Mouse (Mus musculus): ENCODE measurements at regions not wholly inside any gene's neighbourhood (a gene's known extent, or its start where the extent isn't known, plus 50 kb on each side); places are given as distances from the start of the nearest gene placed in this dataset.

DNA sequence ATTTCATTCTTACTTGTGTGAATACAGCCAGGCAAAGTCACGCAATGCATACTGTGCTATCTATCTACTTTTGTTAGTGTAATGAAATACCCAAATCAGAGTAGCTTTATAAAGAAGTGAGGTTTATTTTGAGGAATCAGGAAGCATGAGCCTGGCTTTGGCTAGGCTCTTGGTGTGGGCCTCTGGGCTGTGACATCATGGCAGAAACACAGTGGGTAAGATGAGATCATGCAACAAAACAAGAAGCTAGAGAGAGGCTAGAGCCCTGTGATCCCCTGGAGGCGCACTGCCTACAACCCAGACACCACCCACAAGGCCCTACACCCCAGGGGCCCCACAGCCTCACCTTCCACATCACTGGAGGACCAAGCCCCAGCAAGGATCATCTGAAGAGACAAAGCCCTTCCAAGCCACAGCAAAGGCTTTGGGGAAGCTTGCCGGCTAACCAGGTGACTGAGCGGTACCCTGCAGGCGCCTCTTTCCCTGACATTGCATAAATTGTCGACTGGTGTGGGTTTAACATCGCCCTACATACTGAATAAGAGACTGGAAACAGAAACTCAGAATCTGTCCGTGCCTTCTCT is 143.8 kb upstream of the Frmd6 start:
- no peaks in the 10 kb centered on the region for H3K9me3 ChIP-seq (ENCODE audit: control insufficient read depth, low read length)
- peaks cover 17% of the 10 kb centered on the region for H3K4me1 ChIP-seq (ENCODE audit: control insufficient read depth, insufficient read depth, low read length)
- H3K36me3 ChIP-seq (ENCODE audit: control insufficient read depth, insufficient read depth, low read length) = no peaks in the 10 kb centered on the region
- H3K4me2 ChIP-seq (replicated peaks; ENCODE audit: low read depth, low read length, severe bottlenecking) = no peak overlapping the region
- no peak overlapping the region for H3K9ac ChIP-seq (ENCODE audit: low read depth, low read length, severe bottlenecking)
- no peak overlapping the region for H3K27ac ChIP-seq (replicated peaks; ENCODE audit: low read depth, low read length)
- WGBS = 63% methylated on average over 8 of the region's 8 CpGs
- H3K4me3 ChIP-seq (replicated peaks; ENCODE audit: low read length) = no peak overlapping the region
- no peak for ATAC-seq (ENCODE audit: low FRiP score, low read depth)
- no peaks in the 10 kb centered on the region for H3K27me3 ChIP-seq (ENCODE audit: control insufficient read depth, insufficient read depth, low read length)
- DNase-seq (ENCODE audit: low spot score) = no peak
- no peak for TF ChIP-seq POLR2A (IDR thresholded peaks at IDR 0.05; ENCODE audit: borderline replicate concordance, extremely low read depth, insufficient read depth, insufficient read length)

DNA sequence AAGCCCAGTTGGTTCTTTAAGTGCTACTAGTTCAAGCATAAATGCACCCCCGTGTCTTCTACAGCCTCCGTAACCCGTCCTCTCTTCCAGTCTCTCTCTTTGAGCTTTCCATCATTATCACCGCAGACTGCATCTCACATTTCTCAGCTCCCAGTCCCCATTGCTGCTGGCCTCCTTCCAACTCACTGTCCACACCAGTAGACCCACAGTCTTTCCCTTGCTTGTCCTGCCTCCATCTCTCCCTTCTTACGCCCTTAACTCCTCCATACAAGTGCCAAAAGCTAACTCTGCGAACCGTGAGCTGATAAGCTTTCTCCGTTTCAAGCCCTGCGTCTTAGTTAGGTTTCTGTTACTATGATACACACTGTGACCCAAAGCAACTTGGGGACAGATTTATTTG is 141.0 kb upstream of the Frmd6 start:
- Histone ChIP-seq H3K9me3 (ENCODE audit: control insufficient read depth, low read length) (no peaks in the 10 kb centered on the region), H3K4me3 (replicated peaks; ENCODE audit: low read length) (no peak overlapping the region), H3K27me3 (ENCODE audit: control insufficient read depth, insufficient read depth, low read length) (no peaks in the 10 kb centered on the region), H3K9ac (ENCODE audit: low read depth, low read length, severe bottlenecking) (no peak overlapping the region), H3K4me1 (ENCODE audit: control insufficient read depth, insufficient read depth, low read length) (peaks cover 25% of the 10 kb centered on the region), H3K27ac (replicated peaks; ENCODE audit: low read depth, low read length) (no peak overlapping the region), H3K4me2 (replicated peaks; ENCODE audit: low read depth, low read length, severe bottlenecking) (no peak overlapping the region), H3K36me3 (ENCODE audit: control insufficient read depth, insufficient read depth, low read length) (no peaks in the 10 kb centered on the region)
- WGBS = 82% methylated on average over 9 of the region's 9 CpGs
- no peak for TF ChIP-seq POLR2A (IDR thresholded peaks at IDR 0.05; ENCODE audit: borderline replicate concordance, extremely low read depth, insufficient read depth, insufficient read length)
- DNase-seq (ENCODE audit: low spot score) (no peak), ATAC-seq (ENCODE audit: low FRiP score, low read depth) (no peak)

DNA sequence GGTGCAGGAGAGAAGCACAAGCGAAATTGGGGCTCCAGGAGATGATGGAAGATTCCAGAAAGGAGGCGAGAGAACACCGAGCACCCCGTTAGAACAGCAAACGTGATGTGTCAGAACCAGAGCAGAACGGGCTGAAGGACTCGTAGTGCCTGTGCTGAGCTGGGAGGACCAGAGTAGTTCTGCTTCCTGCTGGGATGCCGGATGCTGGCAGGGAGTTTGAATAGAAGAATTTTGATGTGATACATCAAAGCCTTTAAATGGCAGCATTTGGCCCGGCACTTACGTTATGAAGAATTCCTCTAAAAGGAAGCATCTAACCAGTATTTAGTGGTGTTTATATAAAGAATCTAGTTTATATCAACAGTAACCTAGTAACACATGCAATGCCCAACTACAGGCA is 139.9 kb upstream of the Frmd6 start:
- Histone ChIP-seq H3K4me1 (ENCODE audit: control insufficient read depth, insufficient read depth, low read length) (peaks cover 25% of the 10 kb centered on the region), H3K27ac (replicated peaks; ENCODE audit: low read depth, low read length) (no peak overlapping the region), H3K36me3 (ENCODE audit: control insufficient read depth, insufficient read depth, low read length) (no peaks in the 10 kb centered on the region), H3K4me3 (replicated peaks; ENCODE audit: low read length) (no peak overlapping the region), H3K4me2 (replicated peaks; ENCODE audit: low read depth, low read length, severe bottlenecking) (no peak overlapping the region), H3K9me3 (ENCODE audit: control insufficient read depth, low read length) (no peaks in the 10 kb centered on the region), H3K27me3 (ENCODE audit: control insufficient read depth, insufficient read depth, low read length) (no peaks in the 10 kb centered on the region), H3K9ac (ENCODE audit: low read depth, low read length, severe bottlenecking) (no peak overlapping the region)
- DNase-seq (ENCODE audit: low spot score) = no peak
- no peak for ATAC-seq (ENCODE audit: low FRiP score, low read depth)
- 59% methylated on average over 10 of the region's 10 CpGs for WGBS
- TF ChIP-seq POLR2A (IDR thresholded peaks at IDR 0.05; ENCODE audit: borderline replicate concordance, extremely low read depth, insufficient read depth, insufficient read length) = no peak

DNA sequence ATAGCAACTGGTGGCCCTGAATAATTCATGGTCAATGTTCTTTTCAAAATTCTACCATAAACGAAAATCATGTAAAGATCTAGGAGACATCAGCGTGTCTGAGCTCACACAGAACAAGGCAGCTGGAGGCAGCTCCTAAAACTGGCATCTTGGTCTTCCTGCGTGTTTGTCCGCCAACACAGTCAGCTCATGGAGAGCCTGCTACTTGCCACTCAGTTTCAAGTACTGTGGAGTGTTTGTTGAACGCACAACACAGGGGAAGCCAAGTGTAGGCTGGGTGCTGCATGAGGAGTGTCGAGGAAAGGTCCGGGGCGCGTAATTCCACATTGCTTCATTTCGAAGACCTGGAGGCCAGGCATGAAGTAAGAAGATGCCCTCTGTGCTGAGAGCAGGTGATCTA is 139.0 kb upstream of the Frmd6 start:
- Histone ChIP-seq H3K4me2 (replicated peaks; ENCODE audit: low read depth, low read length, severe bottlenecking) (no peak overlapping the region), H3K27me3 (ENCODE audit: control insufficient read depth, insufficient read depth, low read length) (no peaks in the 10 kb centered on the region), H3K36me3 (ENCODE audit: control insufficient read depth, insufficient read depth, low read length) (no peaks in the 10 kb centered on the region), H3K4me1 (ENCODE audit: control insufficient read depth, insufficient read depth, low read length) (peaks cover 19% of the 10 kb centered on the region), H3K27ac (replicated peaks; ENCODE audit: low read depth, low read length) (no peak overlapping the region), H3K9me3 (ENCODE audit: control insufficient read depth, low read length) (no peaks in the 10 kb centered on the region), H3K4me3 (replicated peaks; ENCODE audit: low read length) (no peak overlapping the region), H3K9ac (ENCODE audit: low read depth, low read length, severe bottlenecking) (no peak overlapping the region)
- ATAC-seq (ENCODE audit: low FRiP score, low read depth) (no peak), DNase-seq (ENCODE audit: low spot score) (no peak)
- WGBS = 94% methylated on average over 10 of the region's 10 CpGs
- TF ChIP-seq POLR2A (IDR thresholded peaks at IDR 0.05; ENCODE audit: borderline replicate concordance, extremely low read depth, insufficient read depth, insufficient read length) = no peak

DNA sequence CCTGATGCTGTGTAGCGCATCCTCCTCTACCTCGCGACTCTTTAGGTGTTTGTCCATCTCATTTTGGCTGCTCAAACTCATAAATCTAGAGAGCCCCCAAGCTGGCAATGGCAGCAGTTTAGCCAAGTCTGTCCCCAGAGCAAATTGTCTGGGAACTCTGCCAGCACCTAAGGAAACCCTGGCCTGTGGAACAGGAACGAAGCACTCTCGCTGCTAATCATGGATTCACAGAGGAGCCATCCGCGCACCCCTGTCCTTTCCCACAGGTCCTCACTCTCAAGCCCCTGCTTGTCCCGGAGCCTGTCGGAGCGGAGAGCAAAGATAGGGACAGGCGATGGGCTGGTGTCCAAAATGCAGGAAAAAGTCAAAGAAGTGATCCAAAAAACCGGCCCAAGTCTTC is 138.3 kb upstream of the Frmd6 start:
- WGBS = 59% methylated on average over 12 of the region's 12 CpGs
- no peak overlapping the region for H3K27ac ChIP-seq (replicated peaks; ENCODE audit: low read depth, low read length)
- no peak for DNase-seq (ENCODE audit: low spot score)

DNA sequence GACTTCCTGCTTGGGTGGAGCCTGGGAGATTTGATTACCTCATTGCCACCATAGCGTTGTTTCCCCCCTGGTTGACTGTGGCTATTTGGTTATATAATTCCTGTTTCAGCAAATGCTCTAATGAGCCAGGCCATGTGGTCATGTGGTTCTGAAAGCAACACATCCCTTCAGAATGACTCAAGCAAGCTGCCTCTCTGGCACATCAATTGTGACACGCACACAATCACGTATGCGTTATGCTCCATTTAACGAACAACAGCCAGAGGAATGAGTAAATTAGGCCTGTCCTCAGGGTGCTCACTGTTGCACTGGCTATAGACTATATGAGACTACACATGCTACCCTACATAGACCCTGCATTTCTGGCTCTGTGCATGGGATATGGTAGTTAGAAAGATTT is 130.2 kb upstream of the Frmd6 start:
- Histone ChIP-seq H3K9me3 (ENCODE audit: control insufficient read depth, low read length) (0 out of 2 replicates have a peak, but pooled peaks cover 4% of the 10 kb centered on the region), H3K4me1 (ENCODE audit: control insufficient read depth, insufficient read depth, low read length) (0 out of 2 replicates have a peak, but pooled peaks cover 3% of the 10 kb centered on the region), H3K36me3 (ENCODE audit: control insufficient read depth, insufficient read depth, low read length) (no peaks in the 10 kb centered on the region), H3K27ac (replicated peaks; ENCODE audit: low read depth, low read length) (no peak overlapping the region), H3K4me3 (replicated peaks; ENCODE audit: low read length) (no peak overlapping the region), H3K4me2 (replicated peaks; ENCODE audit: low read depth, low read length, severe bottlenecking) (no peak overlapping the region), H3K9ac (ENCODE audit: low read depth, low read length, severe bottlenecking) (no peak overlapping the region), H3K27me3 (ENCODE audit: control insufficient read depth, insufficient read depth, low read length) (no peaks in the 10 kb centered on the region)
- ATAC-seq (ENCODE audit: low FRiP score, low read depth) (no peak), DNase-seq (ENCODE audit: low spot score) (no peak)
- no peak for TF ChIP-seq POLR2A (IDR thresholded peaks at IDR 0.05; ENCODE audit: borderline replicate concordance, extremely low read depth, insufficient read depth, insufficient read length)
- 83% methylated on average over 5 of the region's 5 CpGs for WGBS

More for the DNA sequence above, 138.3 kb upstream of the Frmd6 start:
- H3K4me3 ChIP-seq (replicated peaks; ENCODE audit: low read length) = no peak overlapping the region
- no peak overlapping the region for H3K4me2 ChIP-seq (replicated peaks; ENCODE audit: low read depth, low read length, severe bottlenecking)
- H3K9me3 ChIP-seq (ENCODE audit: control insufficient read depth, low read length) = no peaks in the 10 kb centered on the region
- peaks cover 19% of the 10 kb centered on the region for H3K4me1 ChIP-seq (ENCODE audit: control insufficient read depth, insufficient read depth, low read length)
- no peaks in the 10 kb centered on the region for H3K36me3 ChIP-seq (ENCODE audit: control insufficient read depth, insufficient read depth, low read length)
- no peak overlapping the region for H3K9ac ChIP-seq (ENCODE audit: low read depth, low read length, severe bottlenecking)
- no peak for TF ChIP-seq POLR2A (IDR thresholded peaks at IDR 0.05; ENCODE audit: borderline replicate concordance, extremely low read depth, insufficient read depth, insufficient read length)
- H3K27me3 ChIP-seq (ENCODE audit: control insufficient read depth, insufficient read depth, low read length) = no peaks in the 10 kb centered on the region
- no peak for ATAC-seq (ENCODE audit: low FRiP score, low read depth)

Data from limb, embryonic 14.5 days (tissue).